Mouse (Mus musculus) lung, postnatal 0 days (tissue): ENCODE measurements around the gene Igsf21. TPM values are rescaled to one million over a fixed set of nuclear protein-coding genes. Genes with fewer than 3 reads are reported as not detected.

Experiments used
- ATAC-seq: fragments of 200-750 bp; cut with Nextera tagmentation; 2 replicates; pipeline ENCODE4 v1.8.0; 2017; ENCODE audit warnings: moderate library complexity
- DNase-seq: peaks from one replicate; pipeline ENCODE4 v3.0.0-alpha.2; 2016; ENCODE audit warnings: low spot score
- H3K27ac ChIP-seq: fragments of 300-500 bp; sonication (generic); 2 replicates; pipeline ENCODE4 v1.5.1; 2014; ENCODE audit warnings: antibody characterized with exemption, mild to moderate bottlenecking, low read length, mixed read lengths
- H3K27me3 ChIP-seq: fragments of 300-500 bp; sonication (generic); replicated peaks from 2 replicates; pipeline ENCODE4 v1.6.1; 2014; ENCODE audit warnings: low read length, mixed read lengths; ENCODE audit not compliant: insufficient read depth
- H3K36me3 ChIP-seq: fragments of 300-500 bp; sonication (generic); 2 replicates; pipeline ENCODE4 v1.6.1; 2014; ENCODE audit warnings: low read length, mixed read lengths; ENCODE audit not compliant: insufficient read depth
- H3K4me1 ChIP-seq: fragments of 300-500 bp; sonication (generic); 2 replicates; pipeline ENCODE4 v1.6.1; 2014; ENCODE audit warnings: antibody characterized with exemption, low read depth, low read length, mixed read lengths; ENCODE audit not compliant: insufficient read depth
- H3K4me2 ChIP-seq: fragments of 300-500 bp; sonication (generic); replicated peaks from 2 replicates; pipeline ENCODE4 v1.6.1; 2014; ENCODE audit warnings: low read depth, mild to moderate bottlenecking, low read length, moderate library complexity, mixed read lengths
- H3K4me3 ChIP-seq: fragments of 300-500 bp; sonication (generic); 2 replicates; pipeline ENCODE4 v1.5.1; 2014; ENCODE audit warnings: low read depth, low read length
- H3K9ac ChIP-seq: fragments of 300-500 bp; sonication (generic); replicated peaks from 2 replicates; pipeline ENCODE4 v1.6.1; 2014; ENCODE audit warnings: low read depth, mild to moderate bottlenecking
- H3K9me3 ChIP-seq: fragments of 300-500 bp; sonication (generic); 2 replicates; pipeline ENCODE4 v1.6.1; 2016; ENCODE audit warnings: low read length, mixed read lengths
- CTCF ChIP-seq: IDR thresholded peaks from 2 replicates; pipeline ENCODE4 v1.5.1; 2016; ENCODE audit warnings: antibody characterized with exemption, mild to moderate bottlenecking
- EP300 ChIP-seq: IDR thresholded peaks from 2 replicates; pipeline ENCODE4 v1.6.1; 2016; ENCODE audit warnings: antibody characterized with exemption, mild to moderate bottlenecking, control low read depth
- WGBS: fragments of 180-500 bp; shearing (Covaris S2); extraction: QIAGEN DNeasy Blood & Tissue Kit; methylation state at CpG from one replicate; pipeline ENCODE4 v1.1.7; 2014; 5-methylcytosine and 5-hydroxymethylcytosine counted together
- polyA plus RNA-seq: library from polyadenylated mRNA; unstranded; fragments of >200 nt; fragmentation: Nextera tagmentation; extraction: Ambion mirVana; gene quantifications from 2 replicates; pipeline ENCODE4 v1.2.1, GENCODE M21; 2015

Igsf21 gene
- polyA plus RNA-seq, 1 experiment from 2014 or later, result 0.13 TPM

GRCm38 (mm10) chr4:140188626-140189025 lies 58.0 kb downstream of the Igsf21 start:
- Histone ChIP-seq H3K4me3 (no peak overlapping the region), H3K4me1 (no peaks in the 10 kb centered on the region), H3K9me3 (no peaks in the 10 kb centered on the region), H3K9ac (no peak overlapping the region), H3K4me2 (no peak overlapping the region), H3K27ac (no peak overlapping the region), H3K36me3 (no peaks in the 10 kb centered on the region), H3K27me3 (no peaks in the 10 kb centered on the region)
- TF ChIP-seq CTCF (no peak), EP300 (no peak)
- ATAC-seq, result no peak
- DNase-seq, result no peak
- WGBS, result 60% methylated on average over 7 of the region's 7 CpGs

- H3K9ac ChIP-seq, result no peak overlapping the region
- H3K27ac ChIP-seq, result no peak overlapping the region
- no peaks in the 10 kb centered on the region for H3K9me3 ChIP-seq
- no peaks in the 10 kb centered on the region for H3K36me3 ChIP-seq
- H3K4me3 ChIP-seq, result no peak overlapping the region
- 75% methylated on average over 8 of the region's 8 CpGs for WGBS
- H3K4me2 ChIP-seq, result no peak overlapping the region
- H3K27me3 ChIP-seq, result no peaks in the 10 kb centered on the region
- no peaks in the 10 kb centered on the region for H3K4me1 ChIP-seq
- ATAC-seq, result no peak
- TF ChIP-seq CTCF (no peak), EP300 (no peak)
- no peak for DNase-seq
Measured at GRCm38 (mm10) chr4:140187404-140188145, 59.0 kb downstream of the Igsf21 start.

GRCm38 (mm10) chr4:140179576-140179975 lies 67.0 kb downstream of the Igsf21 start:
- no peaks in the 10 kb centered on the region for H3K4me1 ChIP-seq
- H3K36me3 ChIP-seq, result no peaks in the 10 kb centered on the region
- ATAC-seq (no peak), DNase-seq (no peak)
- no peaks in the 10 kb centered on the region for H3K9me3 ChIP-seq
- TF ChIP-seq CTCF, result peak; percentile 12; the same call in 1 of the 2 replicates
- TF ChIP-seq EP300, result no peak
- no peak overlapping the region for H3K27ac ChIP-seq
- H3K4me2 ChIP-seq, result no peak overlapping the region
- no peak overlapping the region for H3K4me3 ChIP-seq
- WGBS, result 66% methylated on average over 6 of the region's 6 CpGs
- no peak overlapping the region for H3K9ac ChIP-seq
- no peaks in the 10 kb centered on the region for H3K27me3 ChIP-seq

- no peak overlapping the region for H3K4me2 ChIP-seq
- no peak for TF ChIP-seq CTCF
- no peak for TF ChIP-seq EP300
- H3K27ac ChIP-seq, result no peak overlapping the region
- no peaks in the 10 kb centered on the region for H3K9me3 ChIP-seq
- DNase-seq, result no peak
- no peaks in the 10 kb centered on the region for H3K4me1 ChIP-seq
- no peak for ATAC-seq
- no peaks in the 10 kb centered on the region for H3K27me3 ChIP-seq
- H3K4me3 ChIP-seq, result no peak overlapping the region
- no peak overlapping the region for H3K9ac ChIP-seq
- no peaks in the 10 kb centered on the region for H3K36me3 ChIP-seq
- WGBS, result 89% methylated on average over 6 of the region's 6 CpGs
Measured at GRCm38 (mm10) chr4:140177055-140177454, 69.5 kb downstream of the Igsf21 start.

- Histone ChIP-seq H3K9me3 (no peaks in the 10 kb centered on the region), H3K36me3 (no peaks in the 10 kb centered on the region), H3K27me3 (no peaks in the 10 kb centered on the region), H3K4me3 (no peak overlapping the region), H3K9ac (no peak overlapping the region), H3K4me2 (0 out of 2 replicates have a peak overlapping the region, but pooled peaks have one; percentile 17), H3K4me1 (no peaks in the 10 kb centered on the region), H3K27ac (no peak overlapping the region)
- no peak for ATAC-seq
- WGBS, result 20% methylated on average over 13 of the region's 13 CpGs
- no peak for DNase-seq
- TF ChIP-seq EP300, result no peak
- TF ChIP-seq CTCF, result no peak
Measured at GRCm38 (mm10) chr4:140173746-140174399, 72.7 kb downstream of the Igsf21 start.

- no peak for DNase-seq
- Histone ChIP-seq H3K27ac (no peak overlapping the region), H3K9ac (no peak overlapping the region), H3K4me2 (no peak overlapping the region), H3K4me1 (no peaks in the 10 kb centered on the region), H3K4me3 (no peak overlapping the region), H3K9me3 (no peaks in the 10 kb centered on the region), H3K36me3 (no peaks in the 10 kb centered on the region), H3K27me3 (no peaks in the 10 kb centered on the region)
- ATAC-seq, result no peak
- no peak for TF ChIP-seq CTCF
- no peak for TF ChIP-seq EP300
- whole genome bisulfite sequencing, result 54% methylated on average over 12 of the region's 12 CpGs
Measured at GRCm38 (mm10) chr4:140173084-140173483, 73.5 kb downstream of the Igsf21 start.
